Mouse (Mus musculus) testis, adult 2 months (tissue): ENCODE measurements around the gene Trp73. TPM values are rescaled to one million over a fixed set of nuclear protein-coding genes. Genes with fewer than 3 reads are reported as not detected.

Experiments used
- H3K27ac ChIP-seq: fragments of 200-500 bp; 2 replicates; pipeline ENCODE4 v1.5.1; 2012; ENCODE audit warnings: low read depth, low read length; ENCODE audit not compliant: control insufficient read depth, insufficient read depth
- H3K27me3 ChIP-seq: fragments of 200-500 bp; 2 replicates; pipeline ENCODE4 v1.6.1; 2012; ENCODE audit warnings: mild to moderate bottlenecking, low read length, moderate library complexity; ENCODE audit not compliant: control insufficient read depth, insufficient read depth
- H3K36me3 ChIP-seq: fragments of 200-500 bp; 2 replicates; pipeline ENCODE4 v1.6.1; 2012; ENCODE audit warnings: mild to moderate bottlenecking, low read length; ENCODE audit not compliant: control insufficient read depth, insufficient read depth
- H3K4me1 ChIP-seq: fragments of 200-500 bp; 2 replicates; pipeline ENCODE4 v1.6.1; 2012; ENCODE audit warnings: low read length; ENCODE audit not compliant: control insufficient read depth, insufficient read depth
- H3K4me3 ChIP-seq: fragments of 200-500 bp; 2 replicates; pipeline ENCODE4 v1.5.1; 2012; ENCODE audit warnings: low read depth, mild to moderate bottlenecking, low read length, moderate library complexity, mixed read lengths; ENCODE audit not compliant: control insufficient read depth
- CTCF ChIP-seq: fragments of 200-500 bp; IDR thresholded peaks from 2 replicates; pipeline ENCODE4 v1.5.1; 2012; ENCODE audit warnings: low read depth, mild to moderate bottlenecking, inconsistent platforms, low read length, moderate library complexity; ENCODE audit not compliant: control insufficient read depth, insufficient read depth, insufficient replicate concordance
- POLR2A ChIP-seq: fragments of 200-500 bp; IDR thresholded peaks from 2 replicates; pipeline ENCODE4 v1.6.1; 2012; ENCODE audit warnings: low read depth, mild to moderate bottlenecking, inconsistent platforms, low read length, moderate library complexity; ENCODE audit not compliant: control insufficient read depth
- polyA plus RNA-seq: library from polyadenylated mRNA; depleted of rRNA; stranded (reverse); fragments of >200 nt; gene quantifications from 2 replicates; pipeline ENCODE4 v1.2.3, GENCODE M21; 2012

Trp73 gene
- polyA plus RNA-seq, 1 experiment, result 0.17 TPM

GRCm38 (mm10) chr4:154141009-154141867 lies 1.2 kb upstream of the Trp73 start:
- H3K27me3 ChIP-seq, result no peaks in the 10 kb centered on the region
- H3K4me3 ChIP-seq, result no peak overlapping the region

GRCm38 (mm10) chr4:154140213-154141008 lies 403 bp upstream of the Trp73 start:
- TF ChIP-seq CTCF (no peak), POLR2A (no peak)
- Histone ChIP-seq H3K27ac (no peak overlapping the region), H3K27me3 (no peaks in the 10 kb centered on the region), H3K36me3 (no peaks in the 10 kb centered on the region), H3K4me1 (peaks cover 31% of the 10 kb centered on the region), H3K4me3 (no peak overlapping the region; the same call in 1 of the 2 replicates)

More at GRCm38 (mm10) chr4:154141009-154141867, 1.2 kb upstream of the Trp73 start:
- Histone ChIP-seq H3K27ac (no peak overlapping the region), H3K36me3 (no peaks in the 10 kb centered on the region), H3K4me1 (peaks cover 31% of the 10 kb centered on the region)
- TF ChIP-seq POLR2A (no peak), CTCF (no peak)

- H3K27ac ChIP-seq, result no peak overlapping the region
- H3K4me3 ChIP-seq, result no peak overlapping the region; the same call in 1 of the 2 replicates
- no peaks in the 10 kb centered on the region for H3K27me3 ChIP-seq
- TF ChIP-seq CTCF, result no peak
- no peak for TF ChIP-seq POLR2A
- no peaks in the 10 kb centered on the region for H3K36me3 ChIP-seq
- peaks cover 31% of the 10 kb centered on the region for H3K4me1 ChIP-seq
Observed at GRCm38 (mm10) chr4:154139671-154140181, 282 bp downstream of the Trp73 start.

GRCm38 (mm10) chr4:154137139-154137538 lies 2.9 kb downstream of the Trp73 start:
- Histone ChIP-seq H3K27me3 (no peaks in the 10 kb centered on the region), H3K27ac (no peak overlapping the region), H3K4me3 (no peak overlapping the region), H3K4me1 (peaks cover 20% of the 10 kb centered on the region), H3K36me3 (no peaks in the 10 kb centered on the region)
- no peak for TF ChIP-seq POLR2A
- TF ChIP-seq CTCF, result no peak

GRCm38 (mm10) chr4:154134803-154135202 lies 5.2 kb downstream of the Trp73 start:
- Histone ChIP-seq H3K27ac (no peak overlapping the region), H3K4me3 (no peak overlapping the region), H3K27me3 (no peaks in the 10 kb centered on the region), H3K36me3 (no peaks in the 10 kb centered on the region), H3K4me1 (peaks cover 4% of the 10 kb centered on the region; the same call in 1 of the 2 replicates)
- TF ChIP-seq CTCF (no peak), POLR2A (no peak)

GRCm38 (mm10) chr4:154131894-154132293 lies 8.1 kb downstream of the Trp73 start:
- Histone ChIP-seq H3K4me1 (no peaks in the 10 kb centered on the region), H3K36me3 (no peaks in the 10 kb centered on the region), H3K27ac (no peak overlapping the region), H3K4me3 (no peak overlapping the region), H3K27me3 (no peaks in the 10 kb centered on the region)
- TF ChIP-seq CTCF (no peak), POLR2A (no peak)

- no peaks in the 10 kb centered on the region for H3K4me1 ChIP-seq
- no peaks in the 10 kb centered on the region for H3K36me3 ChIP-seq
- TF ChIP-seq CTCF, result no peak
- no peak for TF ChIP-seq POLR2A
- no peak overlapping the region for H3K4me3 ChIP-seq
- no peaks in the 10 kb centered on the region for H3K27me3 ChIP-seq
- no peak overlapping the region for H3K27ac ChIP-seq
Observed at GRCm38 (mm10) chr4:154129950-154130349, 10.1 kb downstream of the Trp73 start.
